Mouse (Mus musculus) bone marrow, adult 2 months (tissue): ENCODE data around the gene Mvb12a. TPM values are rescaled to one million over a fixed set of nuclear protein-coding genes. Genes with fewer than 3 reads are reported as not detected.

ENCODE experiments used
- H3K27ac ChIP-seq: fragments of 200-500 bp; 2 replicates; pipeline ENCODE4 v1.5.1; 2012; ENCODE audit warnings: low read depth, mild to moderate bottlenecking, control low read depth, inconsistent platforms, low read length; ENCODE audit not compliant: control insufficient read depth, poor library complexity, insufficient read depth
- H3K4me1 ChIP-seq: fragments of 200-500 bp; 2 replicates; pipeline ENCODE4 v1.6.1; 2011; ENCODE audit warnings: low read length; ENCODE audit not compliant: control insufficient read depth, insufficient read depth
- H3K4me3 ChIP-seq: fragments of 200-500 bp; replicated peaks from 2 replicates; pipeline ENCODE3; 2011; ENCODE audit warnings: mild to moderate bottlenecking, low read depth, low read length, control low read depth; ENCODE audit not compliant: control insufficient read depth
- CTCF ChIP-seq: fragments of 200-500 bp; IDR thresholded peaks from 2 replicates; pipeline ENCODE4 v1.5.1; 2011; ENCODE audit warnings: low read length, control low read depth; ENCODE audit not compliant: control insufficient read depth, insufficient read depth
- POLR2A ChIP-seq: fragments of 200-500 bp; IDR thresholded peaks from 2 replicates; pipeline ENCODE4 v1.6.1; 2011; ENCODE audit warnings: low read depth, mild to moderate bottlenecking, control low read depth, low read length, borderline replicate concordance; ENCODE audit not compliant: control insufficient read depth
- WGBS: fragments of 180-500 bp; shearing (Covaris S2); methylation state at CpG from one replicate; pipeline ENCODE4 v1.1.7; 2018; 5-methylcytosine and 5-hydroxymethylcytosine counted together
- polyA plus RNA-seq: library from polyadenylated mRNA; stranded (reverse); fragments of >200 nt; gene quantifications from 2 replicates; pipeline ENCODE4 v1.2.4, GENCODE M21; 2011; ENCODE audit warnings: low replicate concordance; ENCODE audit not compliant: missing spikeins, insufficient read depth, insufficient read length

Gene Mvb12a
- polyA plus RNA-seq, 1 experiment: 47.7 TPM

DNA sequence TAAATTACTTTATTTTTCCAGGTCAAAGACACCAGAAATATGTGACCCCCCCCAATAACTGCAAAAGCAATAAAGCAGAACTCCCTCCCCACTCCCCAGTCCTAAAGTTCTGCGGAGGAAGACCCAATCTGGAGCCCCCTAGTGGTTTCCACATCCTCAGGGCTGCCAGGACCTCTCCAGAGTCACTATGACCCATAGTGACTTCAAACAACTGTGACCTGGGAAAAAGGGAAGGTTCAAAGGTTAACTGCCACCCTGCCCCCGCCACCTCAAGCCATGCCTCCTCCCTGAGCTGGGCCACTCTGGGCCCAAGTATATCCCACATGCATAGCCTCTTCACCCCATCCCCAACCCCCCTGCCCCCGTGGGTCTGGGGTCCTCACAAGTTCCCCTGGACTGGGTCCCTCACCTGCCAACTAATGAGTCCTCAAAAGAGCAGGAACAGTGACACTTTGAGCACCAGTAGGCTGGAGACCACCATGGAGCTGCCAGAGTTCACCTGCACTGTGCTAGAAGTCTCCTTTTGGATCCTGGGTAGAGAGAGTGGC, 8.4 kb upstream of the Mvb12a start:
- Histone ChIP-seq H3K27ac (no peak overlapping the region), H3K4me1 (peaks cover 2% of the 10 kb centered on the region), H3K4me3 (no peak overlapping the region)
- WGBS: 64% methylated on average over 3 of the region's 3 CpGs
- no peak for TF ChIP-seq POLR2A
- TF ChIP-seq CTCF: no peak

DNA sequence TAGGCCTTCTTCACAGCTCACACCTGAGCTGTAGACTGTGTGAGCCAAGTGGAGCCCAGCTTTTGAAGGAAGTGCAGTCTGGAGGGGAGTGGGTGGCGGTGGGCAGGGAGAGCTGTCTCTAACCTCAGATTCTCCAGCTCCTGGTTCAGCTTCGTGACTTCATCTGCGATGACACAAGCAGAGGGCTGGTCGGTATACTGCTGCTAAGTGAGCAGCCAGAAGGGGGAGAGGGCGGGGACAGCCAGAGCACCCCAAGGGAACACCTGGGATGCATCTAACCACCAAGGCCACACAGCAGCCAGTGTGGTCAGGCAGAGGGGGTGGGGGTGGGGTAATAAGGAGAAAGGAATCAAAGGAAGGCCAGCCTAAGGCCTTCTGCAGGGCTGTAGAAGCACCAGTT, 7.1 kb upstream of the Mvb12a start:
- 25% methylated on average over 5 of the region's 5 CpGs for WGBS
- TF ChIP-seq CTCF: no peak
- TF ChIP-seq POLR2A: no peak
- Histone ChIP-seq H3K27ac (no peak overlapping the region), H3K4me1 (peaks cover 2% of the 10 kb centered on the region), H3K4me3 (no peak overlapping the region)

DNA sequence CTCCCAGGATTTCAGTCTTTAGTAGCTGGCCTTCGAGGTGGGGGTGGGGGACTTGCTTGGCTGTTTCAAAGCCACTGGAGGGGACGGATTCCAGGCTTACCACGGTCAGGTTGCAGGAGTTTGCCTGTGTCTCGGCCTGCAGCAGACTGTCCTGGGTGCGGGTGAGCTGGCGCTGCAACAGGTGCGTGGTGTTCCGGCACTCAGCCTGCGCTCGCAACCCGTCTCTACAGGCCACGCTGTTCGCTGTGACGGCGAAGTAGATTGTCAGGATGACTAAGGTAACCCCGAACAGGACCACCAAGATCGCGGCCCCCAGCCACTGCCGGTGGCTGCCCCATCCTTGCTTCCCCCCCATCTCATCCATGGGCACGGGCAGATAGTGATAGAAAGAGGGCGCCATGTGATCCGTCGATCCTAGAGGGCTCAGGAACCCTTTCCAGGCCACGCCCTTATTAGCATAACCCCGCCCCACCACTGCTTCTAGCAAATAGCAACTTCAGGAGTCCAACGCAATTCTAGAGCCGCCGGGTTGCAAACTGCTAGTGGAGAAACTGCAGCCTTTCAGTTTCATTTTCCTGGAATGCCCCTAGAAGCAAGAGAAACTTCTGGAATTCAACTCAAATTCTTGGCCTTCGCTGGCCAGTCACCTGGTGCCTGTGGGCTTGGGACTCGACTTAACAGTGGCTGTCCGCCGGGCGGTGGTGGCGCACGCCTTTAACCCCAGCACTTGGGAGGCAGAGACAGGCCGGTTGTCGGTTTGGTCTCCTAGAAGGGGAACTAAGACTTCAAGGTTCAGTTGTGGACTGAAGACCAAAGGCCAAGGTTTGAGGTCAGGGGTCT, 5.5 kb upstream of the Mvb12a start, which contains the start of gene Bst2:
Bst2 (minus strand) TSS at position 429 of the 840 bp plus-strand sequence.
- Histone ChIP-seq H3K4me1 (peaks cover 2% of the 10 kb centered on the region), H3K27ac (peak within 1 kb of the TSS; percentile 95), H3K4me3 (peak within 1 kb of the TSS; percentile 85)
- no peak for TF ChIP-seq CTCF
- TF ChIP-seq POLR2A: peak; percentile 54; the same call in 1 of the 2 replicates
- WGBS: 1% methylated on average over 37 of the region's 37 CpGs

DNA sequence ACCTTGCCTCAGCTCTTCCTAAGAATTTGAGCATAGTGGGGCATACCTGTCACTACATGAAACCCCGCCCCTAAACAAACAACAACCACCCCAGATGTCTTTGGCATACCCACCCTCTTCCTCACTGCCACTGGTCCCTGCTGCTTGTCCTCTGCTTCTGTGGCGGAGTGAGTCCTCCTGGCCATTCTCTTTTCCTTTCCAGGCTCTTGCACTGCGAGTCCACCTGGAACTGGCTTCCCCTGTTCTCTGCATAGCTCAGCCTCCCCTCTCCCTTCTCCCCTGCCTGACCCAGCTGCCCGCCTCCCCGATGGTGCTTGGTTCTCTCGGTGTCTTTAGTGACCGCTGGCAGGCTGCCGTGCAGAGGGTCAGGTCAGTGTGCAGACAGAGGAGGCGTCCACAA, 1.0 kb downstream of the Mvb12a start:
- Histone ChIP-seq H3K4me1 (no peaks in the 10 kb centered on the region; the same call in 1 of the 2 replicates), H3K27ac (no peak overlapping the region), H3K4me3 (no peak overlapping the region)
- WGBS: 90% methylated on average over 9 of the region's 9 CpGs
- TF ChIP-seq POLR2A: no peak
- TF ChIP-seq CTCF: no peak

DNA sequence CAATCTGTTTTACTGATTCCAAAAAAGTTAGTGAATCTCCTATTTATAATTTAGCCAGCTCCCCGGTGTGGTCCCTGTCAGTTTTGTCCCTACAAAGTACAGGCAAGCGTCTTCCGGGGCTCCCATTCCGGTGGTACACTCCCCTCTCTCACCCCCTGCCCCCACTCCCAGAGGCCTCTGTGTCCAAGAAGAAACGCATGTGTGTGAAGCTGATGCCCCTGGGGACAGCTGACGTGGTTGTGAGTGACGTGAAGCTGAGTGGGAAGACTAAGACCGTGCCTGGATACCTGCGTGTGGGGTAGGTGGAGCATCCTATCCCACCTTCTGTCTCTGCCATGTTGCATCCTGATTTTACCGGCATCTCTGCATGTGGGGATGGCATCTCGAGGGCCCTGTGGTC, 2.3 kb downstream of the Mvb12a start:
- Histone ChIP-seq H3K27ac (no peak overlapping the region), H3K4me3 (no peak overlapping the region), H3K4me1 (no peaks in the 10 kb centered on the region; the same call in 1 of the 2 replicates)
- WGBS: 86% methylated on average over 11 of the region's 11 CpGs
- no peak for TF ChIP-seq CTCF
- TF ChIP-seq POLR2A: no peak

DNA sequence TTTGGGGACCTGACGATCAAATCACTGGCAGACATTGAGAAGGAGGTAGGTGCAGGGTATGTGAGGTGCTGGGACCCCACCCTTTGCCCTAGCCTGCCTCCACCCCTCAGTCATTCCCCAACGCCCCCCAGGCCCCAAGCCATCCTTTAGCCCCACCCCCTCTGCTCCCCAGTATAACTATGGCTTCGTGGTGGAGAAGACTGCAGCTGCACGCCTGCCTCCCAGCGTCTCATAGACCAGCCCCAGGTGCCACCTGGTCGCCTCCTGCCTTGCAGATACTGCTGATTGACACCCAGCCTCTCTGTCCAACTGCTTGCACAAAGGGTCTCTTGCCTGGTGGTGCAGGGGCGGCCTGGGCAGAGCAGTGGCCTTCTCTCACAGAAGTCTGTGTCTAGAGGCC, 4.9 kb downstream of the Mvb12a start:
- Histone ChIP-seq H3K4me3 (no peak overlapping the region), H3K27ac (no peak overlapping the region), H3K4me1 (no peaks in the 10 kb centered on the region; the same call in 1 of the 2 replicates)
- 83% methylated on average over 7 of the region's 7 CpGs for WGBS
- TF ChIP-seq CTCF (no peak), POLR2A (no peak)

DNA sequence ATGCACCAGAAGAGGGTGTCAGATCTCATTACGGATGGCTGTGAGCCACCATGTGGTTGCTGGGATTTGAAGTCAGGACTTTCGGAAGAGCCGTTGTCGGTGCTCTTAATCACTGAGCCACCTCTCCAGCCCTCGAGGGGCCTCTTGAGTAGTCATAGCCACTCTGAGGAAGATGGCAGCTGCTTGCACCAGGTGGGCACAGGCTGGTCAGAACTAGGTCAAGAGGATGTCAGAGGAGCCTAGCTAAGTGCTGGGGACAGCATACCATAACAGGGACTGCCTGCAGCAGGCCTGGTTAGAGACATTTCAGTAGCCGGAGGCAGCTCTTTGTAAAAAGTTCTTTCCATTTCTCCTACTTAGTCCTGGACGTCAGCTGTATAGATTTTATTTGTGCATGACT, 8.0 kb downstream of the Mvb12a start:
- Histone ChIP-seq H3K4me1 (no peaks in the 10 kb centered on the region), H3K4me3 (no peak overlapping the region), H3K27ac (no peak overlapping the region)
- TF ChIP-seq CTCF (no peak), POLR2A (no peak)
- 74% methylated on average over 7 of the region's 7 CpGs for WGBS

DNA sequence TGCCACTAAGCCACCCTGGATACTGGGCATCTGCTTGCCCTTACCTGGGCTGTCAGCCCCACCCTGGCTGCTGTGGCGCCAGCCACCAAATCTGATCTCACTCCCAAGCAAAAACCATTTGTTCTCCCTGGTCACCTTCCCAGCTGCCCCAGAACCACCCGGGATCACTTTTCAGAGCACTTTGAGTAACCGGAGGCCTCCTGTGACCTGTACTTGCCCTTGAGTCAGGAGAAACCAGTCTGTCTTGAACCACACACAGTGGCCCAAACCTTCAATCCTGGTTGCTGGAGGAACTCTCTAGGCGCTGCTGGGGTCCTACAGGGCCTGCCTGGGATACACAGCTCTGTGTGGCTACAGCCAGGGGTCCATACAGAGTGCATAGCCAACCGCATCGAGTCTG, 10.0 kb downstream of the Mvb12a start:
- Histone ChIP-seq H3K4me1 (no peaks in the 10 kb centered on the region), H3K27ac (no peak overlapping the region), H3K4me3 (no peak overlapping the region)
- TF ChIP-seq CTCF (no peak), POLR2A (no peak)
- 76% methylated on average over 6 of the region's 6 CpGs for WGBS

DNA sequence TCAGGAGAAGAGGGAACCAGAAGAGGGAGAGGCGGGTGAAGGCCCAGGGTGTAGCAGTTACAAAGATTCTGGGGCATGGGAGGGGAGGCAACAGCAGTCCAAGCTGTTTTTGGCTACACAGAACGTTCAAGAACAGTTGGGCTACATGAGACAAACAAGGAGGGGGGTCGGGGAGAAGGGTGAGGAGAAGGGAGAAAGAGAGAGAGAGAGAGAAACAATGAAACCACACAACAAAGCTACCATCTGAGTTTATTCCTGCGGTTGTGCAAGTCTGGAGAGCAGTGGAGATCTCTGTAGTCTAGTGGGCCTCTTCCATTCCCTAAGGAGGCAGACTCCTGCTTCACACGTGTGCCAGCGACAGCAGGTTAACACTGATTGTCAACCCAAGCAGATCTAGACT, 11.3 kb downstream of the Mvb12a start:
- TF ChIP-seq CTCF: no peak
- TF ChIP-seq POLR2A: no peak
- Histone ChIP-seq H3K4me3 (no peak overlapping the region), H3K4me1 (no peaks in the 10 kb centered on the region), H3K27ac (no peak overlapping the region)
- 67% methylated on average over 6 of the region's 6 CpGs for WGBS
